8 mouse cellular contexts compared by ENCODE assay signal in the genomic region with DNA sequence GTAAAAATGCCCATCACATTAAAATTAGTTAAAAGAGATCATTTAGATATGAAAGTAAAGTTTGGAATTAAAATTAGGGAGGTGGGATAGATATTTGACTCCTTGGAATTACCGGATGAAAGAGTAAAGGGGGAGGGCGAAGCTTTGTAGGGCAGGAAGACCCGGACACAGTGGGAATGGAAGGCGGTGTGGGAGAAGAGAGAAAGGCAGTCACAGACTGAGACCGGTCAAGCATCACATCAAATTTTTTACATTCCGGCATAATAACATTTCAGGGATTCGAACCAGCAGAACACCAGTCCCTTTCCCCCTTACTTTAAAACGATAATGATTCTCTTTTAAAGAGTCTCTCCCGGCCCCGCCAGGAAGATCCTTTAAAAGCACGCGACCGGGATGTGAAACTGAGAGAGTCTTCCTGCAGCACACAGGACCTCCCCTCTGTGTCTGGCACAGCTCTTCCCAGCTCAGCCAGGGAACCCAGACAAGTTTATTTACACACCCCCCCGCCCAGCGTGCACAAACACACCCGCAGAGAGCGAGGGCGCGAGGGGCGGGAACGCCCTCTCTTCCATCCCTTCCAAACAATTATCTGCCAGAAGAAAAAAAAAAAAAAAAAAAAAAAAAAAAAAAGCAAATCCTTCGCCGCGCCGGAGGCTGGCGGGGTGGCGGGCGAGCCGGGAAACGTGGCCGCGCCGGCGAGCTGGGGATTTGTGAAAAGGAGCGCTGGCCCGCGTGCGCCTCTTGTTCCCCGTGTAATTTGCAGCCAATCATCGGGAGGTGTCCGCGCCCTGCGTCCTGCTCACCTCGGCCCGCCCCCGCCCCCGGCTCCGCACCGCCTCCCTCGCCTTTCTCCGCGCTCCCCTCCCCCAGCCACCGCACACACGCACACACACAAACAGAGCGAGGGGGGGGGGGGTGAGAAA. TPM values are rescaled to one million over a fixed set of nuclear protein-coding genes. Genes with fewer than 3 reads are reported as not detected.
DNase-seq lines count a peak whose midpoint lies in the region; ATAC-seq and TF ChIP-seq lines count a peak whose summit lies in the region.

No protein-coding gene starts in this region.

- H3K4me3 ChIP-seq in thymus, adult 2 months (ENCODE audit: control insufficient read depth, insufficient read depth, low read length): no peak overlapping the region
- H3K4me3 ChIP-seq in embryonic facial prominence, embryonic 14.5 days (ENCODE audit: low read depth, low read length): peak overlapping the region; percentile 51
- peak overlapping the region; percentile 64 for H3K4me3 ChIP-seq in heart, embryonic 10.5 days
- peak overlapping the region; percentile 46 for H3K4me3 ChIP-seq in limb, embryonic 14.5 days (replicated peaks; ENCODE audit: low read length)
- peak overlapping the region; percentile 75 for H3K4me3 ChIP-seq in midbrain, embryonic 14.5 days (replicated peaks; ENCODE audit: low read depth, low read length)
- H3K4me3 ChIP-seq in stomach, embryonic 16.5 days (replicated peaks; ENCODE audit: low read length): peak overlapping the region; percentile 52

- H3K27ac ChIP-seq in thymus, adult 2 months (ENCODE audit: control insufficient read depth, insufficient read depth, low read length): no peak overlapping the region
- H3K27ac ChIP-seq in embryonic facial prominence, embryonic 14.5 days (replicated peaks; ENCODE audit: low read depth, low read length): peak overlapping the region; percentile 86
- peak overlapping the region; percentile 94 for H3K27ac ChIP-seq in heart, embryonic 10.5 days
- H3K27ac ChIP-seq in limb, embryonic 14.5 days (replicated peaks; ENCODE audit: low read depth, low read length): peak overlapping the region; percentile 80
- peak overlapping the region; percentile 100 for H3K27ac ChIP-seq in midbrain, embryonic 14.5 days (replicated peaks; ENCODE audit: low read depth, low read length)
- peak overlapping the region; percentile 79 for H3K27ac ChIP-seq in stomach, embryonic 16.5 days (ENCODE audit: low read length)

- no peak for TF ChIP-seq POLR2A in thymus, adult 2 months (IDR thresholded peaks at IDR 0.05; ENCODE audit: control insufficient read depth, extremely low read depth, insufficient read depth, low read length, poor library complexity)
- TF ChIP-seq POLR2A in limb, embryonic 14.5 days (IDR thresholded peaks at IDR 0.05; ENCODE audit: borderline replicate concordance, extremely low read depth, insufficient read depth, insufficient read length): no peak

- no peaks in the 10 kb centered on the region for H3K9me3 ChIP-seq in embryonic facial prominence, embryonic 14.5 days (ENCODE audit: control insufficient read depth, low read length)
- H3K9me3 ChIP-seq in heart, embryonic 10.5 days: no peaks in the 10 kb centered on the region
- H3K9me3 ChIP-seq in limb, embryonic 14.5 days (ENCODE audit: control insufficient read depth, low read length): no peaks in the 10 kb centered on the region
- no peaks in the 10 kb centered on the region for H3K9me3 ChIP-seq in midbrain, embryonic 14.5 days (ENCODE audit: control insufficient read depth, low read length)
- no peaks in the 10 kb centered on the region for H3K9me3 ChIP-seq in stomach, embryonic 16.5 days (replicated peaks; ENCODE audit: control insufficient read depth, low read length)

- peak overlapping the region; percentile 77 for H3K4me2 ChIP-seq in embryonic facial prominence, embryonic 14.5 days (ENCODE audit: low read depth, low read length)
- peak overlapping the region; percentile 63 for H3K4me2 ChIP-seq in limb, embryonic 14.5 days (replicated peaks; ENCODE audit: low read depth, low read length, severe bottlenecking)
- H3K4me2 ChIP-seq in midbrain, embryonic 14.5 days (ENCODE audit: low read length): peak overlapping the region; percentile 89
- peak overlapping the region; percentile 68 for H3K4me2 ChIP-seq in stomach, embryonic 16.5 days (ENCODE audit: low read depth, low read length)

- 0 out of 2 replicates have a peak, but pooled peaks cover 2% of the 10 kb centered on the region for H3K4me1 ChIP-seq in thymus, adult 2 months (replicated peaks; ENCODE audit: control insufficient read depth, insufficient read depth, low read length)
- peaks cover 13% of the 10 kb centered on the region for H3K4me1 ChIP-seq in embryonic facial prominence, embryonic 14.5 days (ENCODE audit: control insufficient read depth, insufficient read depth, low read length)
- H3K4me1 ChIP-seq in heart, embryonic 10.5 days: peaks cover 9% of the 10 kb centered on the region; the same call in 1 of the 2 replicates
- peaks cover 7% of the 10 kb centered on the region for H3K4me1 ChIP-seq in limb, embryonic 14.5 days (ENCODE audit: control insufficient read depth, insufficient read depth, low read length)
- no peaks in the 10 kb centered on the region; the same call in 1 of the 2 replicates for H3K4me1 ChIP-seq in midbrain, embryonic 14.5 days (ENCODE audit: control insufficient read depth, insufficient read depth, low read length)
- no peaks in the 10 kb centered on the region for H3K4me1 ChIP-seq in stomach, embryonic 16.5 days (ENCODE audit: control insufficient read depth, insufficient read depth, low read length)

- no peak for TF ChIP-seq CTCF in thymus, adult 2 months (IDR thresholded peaks at IDR 0.05; ENCODE audit: borderline replicate concordance, control insufficient read depth, extremely low read depth, insufficient read depth, low read length, poor library complexity)

- ATAC-seq in embryonic facial prominence, embryonic 14.5 days (ENCODE audit: low read depth): peak; percentile 78
- peak; percentile 85 for ATAC-seq in limb, embryonic 14.5 days (ENCODE audit: low FRiP score, low read depth)
- ATAC-seq in midbrain, embryonic 14.5 days (ENCODE audit: low FRiP score, low TSS enrichment): peak; percentile 85
- ATAC-seq in stomach, embryonic 16.5 days (ENCODE audit: insufficient read depth, low FRiP score): peak; percentile 84

- 2% methylated on average over 53 of the region's 55 CpGs for WGBS in thymus, adult 2 months
- WGBS in embryonic facial prominence, embryonic 14.5 days: under 1% methylated on average over 36 of the region's 55 CpGs
- WGBS in heart, embryonic 10.5 days: under 1% methylated on average over 45 of the region's 55 CpGs
- WGBS in limb, embryonic 14.5 days: under 1% methylated on average over 38 of the region's 55 CpGs
- WGBS in midbrain, embryonic 14.5 days: under 1% methylated on average over 52 of the region's 55 CpGs
- WGBS in stomach, embryonic 16.5 days: under 1% methylated on average over 48 of the region's 55 CpGs

- H3K9ac ChIP-seq in embryonic facial prominence, embryonic 14.5 days (ENCODE audit: low read depth, low read length): peak overlapping the region; percentile 67
- peak overlapping the region; percentile 60 for H3K9ac ChIP-seq in limb, embryonic 14.5 days (ENCODE audit: low read depth, low read length, severe bottlenecking)
- H3K9ac ChIP-seq in midbrain, embryonic 14.5 days (replicated peaks; ENCODE audit: low read length): peak overlapping the region; percentile 95
- H3K9ac ChIP-seq in stomach, embryonic 16.5 days (ENCODE audit: low read length): peak overlapping the region; percentile 64

- peak; percentile 30 for DNase-seq in thymus, postnatal 4 days
- no peak for DNase-seq in thymus, adult 2 months
- DNase-seq in embryonic facial prominence, embryonic 14.5 days (ENCODE audit: low spot score): peak; percentile 93
- DNase-seq in heart, embryonic 10.5 days (ENCODE audit: low spot score): peak; percentile 93
- DNase-seq in kidney, adult 9 months: peak; percentile 41
- peak; percentile 82 for DNase-seq in limb, embryonic 14.5 days (ENCODE audit: low spot score)
- peak; percentile 96 for DNase-seq in midbrain, embryonic 14.5 days

- H3K36me3 ChIP-seq in thymus, adult 2 months (ENCODE audit: control insufficient read depth, insufficient read depth, low read length): no peaks in the 10 kb centered on the region
- no peaks in the 10 kb centered on the region for H3K36me3 ChIP-seq in embryonic facial prominence, embryonic 14.5 days (ENCODE audit: control insufficient read depth, insufficient read depth, low read length)
- H3K36me3 ChIP-seq in heart, embryonic 10.5 days: no peaks in the 10 kb centered on the region
- no peaks in the 10 kb centered on the region for H3K36me3 ChIP-seq in limb, embryonic 14.5 days (ENCODE audit: control insufficient read depth, insufficient read depth, low read length)
- 0 out of 2 replicates have a peak, but pooled peaks cover 3% of the 10 kb centered on the region for H3K36me3 ChIP-seq in midbrain, embryonic 14.5 days (ENCODE audit: control insufficient read depth, insufficient read depth, low read length)
- no peaks in the 10 kb centered on the region for H3K36me3 ChIP-seq in stomach, embryonic 16.5 days (ENCODE audit: control insufficient read depth, insufficient read depth, low read length)

- H3K27me3 ChIP-seq in thymus, adult 2 months (ENCODE audit: control insufficient read depth, insufficient read depth, low read length): peaks cover 14% of the 10 kb centered on the region
- no peaks in the 10 kb centered on the region for H3K27me3 ChIP-seq in embryonic facial prominence, embryonic 14.5 days (replicated peaks; ENCODE audit: control insufficient read depth, insufficient read depth, low read length)
- H3K27me3 ChIP-seq in heart, embryonic 10.5 days (ENCODE audit: insufficient read depth, poor library complexity, severe bottlenecking): no peaks in the 10 kb centered on the region
- no peaks in the 10 kb centered on the region for H3K27me3 ChIP-seq in limb, embryonic 14.5 days (ENCODE audit: control insufficient read depth, insufficient read depth, low read length)
- no peaks in the 10 kb centered on the region for H3K27me3 ChIP-seq in midbrain, embryonic 14.5 days (ENCODE audit: control insufficient read depth, insufficient read depth, low read length)
- no peaks in the 10 kb centered on the region for H3K27me3 ChIP-seq in stomach, embryonic 16.5 days (ENCODE audit: control insufficient read depth, insufficient read depth, low read length)

RNA-seq across cellular contexts. Expression of gene Cxxc4, which starts 0.5 kb away (rescaled TPM):
- polyA plus RNA-seq in thymus, adult 2 months (2012; rRNA removed): 0.11 and 0.38 TPM in 2 replicates
- 5.4 and 6.1 TPM in 2 replicates for polyA plus RNA-seq in embryonic facial prominence, embryonic 14.5 days (2014; fragmentation: Nextera tagmentation; extraction: Ambion mirVana)
- polyA plus RNA-seq in heart, embryonic 10.5 days (2016; fragmentation: Nextera tagmentation; extraction: Ambion mirVana): 3.7 and 4.1 TPM in 2 replicates
- polyA plus RNA-seq in limb, embryonic 14.5 days (2012; rRNA removed): 5.4 and 7.1 TPM in 2 replicates
- 6.1 and 6.5 TPM in 2 replicates for polyA plus RNA-seq in limb, embryonic 14.5 days (2014; fragmentation: Nextera tagmentation; extraction: Ambion mirVana)
- polyA plus RNA-seq in midbrain, embryonic 14.5 days (2014; fragmentation: Nextera tagmentation; extraction: Ambion mirVana): 52.4 and 58.3 TPM in 2 replicates
- 4.1 and 4.9 TPM in 2 replicates for polyA plus RNA-seq in stomach, embryonic 16.5 days (2015; fragmentation: Nextera tagmentation; extraction: Ambion mirVana)
